Mouse (Mus musculus): Measurements from ENCODE around the gene Gm20509. TPM values are rescaled to one million over a fixed set of nuclear protein-coding genes. Genes with fewer than 3 reads are reported as not detected.
"Not testable (repeated sequence)": the region's sequence is repeated elsewhere in the genome, so short reads cannot be mapped to it uniquely, and the experiment has no call there.

Gene Gm20509
- polyA plus RNA-seq, 1 experiment: not detected

- no peak for TF ChIP-seq CTCF (IDR thresholded peaks at IDR 0.05; ENCODE audit: control insufficient read depth, insufficient read depth, low read length)
- TF ChIP-seq POLR2A (IDR thresholded peaks at IDR 0.05; ENCODE audit: borderline replicate concordance, control insufficient read depth, low read depth, low read length): no peak
- H3K4me1 ChIP-seq (ENCODE audit: control insufficient read depth, insufficient read depth, low read length): no peaks in the 10 kb centered on the region; the same call in 1 of the 2 replicates
- no peak overlapping the region for H3K27ac ChIP-seq (ENCODE audit: control insufficient read depth, insufficient read depth, low read depth, low read length, poor library complexity)
- WGBS: 69% methylated on average over 5 of the region's 5 CpGs
- H3K4me3 ChIP-seq (replicated peaks; ENCODE audit: control insufficient read depth, low read depth, low read length): no peak overlapping the region
These were observed 1.6 kb downstream of the Gm20509 start for GRCm38 (mm10) chr9:73103880-73104198.

GRCm38 (mm10) chr9:73105141-73105540 lies 2.9 kb downstream of the Gm20509 start:
- 74% methylated on average over 1 of the region's 1 CpGs for WGBS
- Histone ChIP-seq H3K4me3 (replicated peaks; ENCODE audit: control insufficient read depth, low read depth, low read length) (no peak overlapping the region), H3K4me1 (ENCODE audit: control insufficient read depth, insufficient read depth, low read length) (no peaks in the 10 kb centered on the region; the same call in 1 of the 2 replicates), H3K27ac (ENCODE audit: control insufficient read depth, insufficient read depth, low read depth, low read length, poor library complexity) (no peak overlapping the region)
- no peak for TF ChIP-seq POLR2A (IDR thresholded peaks at IDR 0.05; ENCODE audit: borderline replicate concordance, control insufficient read depth, low read depth, low read length)
- TF ChIP-seq CTCF (IDR thresholded peaks at IDR 0.05; ENCODE audit: control insufficient read depth, insufficient read depth, low read length): no peak

GRCm38 (mm10) chr9:73105771-73106170 lies 3.5 kb downstream of the Gm20509 start:
- Histone ChIP-seq H3K4me3 (replicated peaks; ENCODE audit: control insufficient read depth, low read depth, low read length) (no peak overlapping the region), H3K27ac (ENCODE audit: control insufficient read depth, insufficient read depth, low read depth, low read length, poor library complexity) (no peak overlapping the region)
- TF ChIP-seq POLR2A (IDR thresholded peaks at IDR 0.05; ENCODE audit: borderline replicate concordance, control insufficient read depth, low read depth, low read length) (no peak), CTCF (IDR thresholded peaks at IDR 0.05; ENCODE audit: control insufficient read depth, insufficient read depth, low read length) (no peak)

GRCm38 (mm10) chr9:73112919-73113906 lies 10.9 kb downstream of the Gm20509 start, which contains the start of gene Rsl24d1:
Rsl24d1 (plus strand) TSS chr9:73113426.
- H3K27ac ChIP-seq (ENCODE audit: control insufficient read depth, insufficient read depth, low read depth, low read length, poor library complexity): peak within 1 kb of the TSS; percentile 70
- no peaks in the 10 kb centered on the region; the same call in 1 of the 2 replicates for H3K4me1 ChIP-seq (ENCODE audit: control insufficient read depth, insufficient read depth, low read length)
- H3K4me3 ChIP-seq (replicated peaks; ENCODE audit: control insufficient read depth, low read depth, low read length): peak within 1 kb of the TSS; percentile 96
- TF ChIP-seq CTCF (IDR thresholded peaks at IDR 0.05; ENCODE audit: control insufficient read depth, insufficient read depth, low read length): no peak
- TF ChIP-seq POLR2A (IDR thresholded peaks at IDR 0.05; ENCODE audit: borderline replicate concordance, control insufficient read depth, low read depth, low read length): peak; percentile 51; the same call in 1 of the 2 replicates
- WGBS: under 1% methylated on average over 64 of the region's 64 CpGs

More at GRCm38 (mm10) chr9:73105771-73106170, 3.5 kb downstream of the Gm20509 start:
- no peaks in the 10 kb centered on the region; the same call in 1 of the 2 replicates for H3K4me1 ChIP-seq (ENCODE audit: control insufficient read depth, insufficient read depth, low read length)

- H3K4me3 ChIP-seq (replicated peaks; ENCODE audit: control insufficient read depth, low read depth, low read length); H3K4me1 ChIP-seq (ENCODE audit: control insufficient read depth, insufficient read depth, low read length); H3K27ac ChIP-seq (ENCODE audit: control insufficient read depth, insufficient read depth, low read depth, low read length, poor library complexity): not testable (repeated sequence)
- 23% methylated on average over 6 of the region's 6 CpGs for WGBS
These were observed 14.4 kb downstream of the Gm20509 start for GRCm38 (mm10) chr9:73116704-73117103.

GRCm38 (mm10) chr9:73118012-73118411 lies 15.7 kb downstream of the Gm20509 start:
- WGBS: 79% methylated on average over 4 of the region's 4 CpGs
- H3K27ac ChIP-seq (ENCODE audit: control insufficient read depth, insufficient read depth, low read depth, low read length, poor library complexity): no peak overlapping the region
- TF ChIP-seq POLR2A (IDR thresholded peaks at IDR 0.05; ENCODE audit: borderline replicate concordance, control insufficient read depth, low read depth, low read length) (no peak), CTCF (IDR thresholded peaks at IDR 0.05; ENCODE audit: control insufficient read depth, insufficient read depth, low read length) (no peak)
- H3K4me3 ChIP-seq (replicated peaks; ENCODE audit: control insufficient read depth, low read depth, low read length): no peak overlapping the region
- no peaks in the 10 kb centered on the region; the same call in 1 of the 2 replicates for H3K4me1 ChIP-seq (ENCODE audit: control insufficient read depth, insufficient read depth, low read length)

GRCm38 (mm10) chr9:73121735-73122134 lies 19.5 kb downstream of the Gm20509 start:
- Histone ChIP-seq H3K4me1 (ENCODE audit: control insufficient read depth, insufficient read depth, low read length) (no peaks in the 10 kb centered on the region; the same call in 1 of the 2 replicates), H3K4me3 (replicated peaks; ENCODE audit: control insufficient read depth, low read depth, low read length) (no peak overlapping the region), H3K27ac (ENCODE audit: control insufficient read depth, insufficient read depth, low read depth, low read length, poor library complexity) (no peak overlapping the region)
- WGBS: 47% methylated on average over 8 of the region's 8 CpGs
- TF ChIP-seq CTCF (IDR thresholded peaks at IDR 0.05; ENCODE audit: control insufficient read depth, insufficient read depth, low read length): peak; percentile 53; the same call in 1 of the 2 replicates
- TF ChIP-seq POLR2A (IDR thresholded peaks at IDR 0.05; ENCODE audit: borderline replicate concordance, control insufficient read depth, low read depth, low read length): no peak

- no peak for TF ChIP-seq POLR2A (IDR thresholded peaks at IDR 0.05; ENCODE audit: borderline replicate concordance, control insufficient read depth, low read depth, low read length)
- TF ChIP-seq CTCF (IDR thresholded peaks at IDR 0.05; ENCODE audit: control insufficient read depth, insufficient read depth, low read length): no peak
- peak overlapping the region; percentile 46 for H3K4me3 ChIP-seq (replicated peaks; ENCODE audit: control insufficient read depth, low read depth, low read length)
- no peaks in the 10 kb centered on the region; the same call in 1 of the 2 replicates for H3K4me1 ChIP-seq (ENCODE audit: control insufficient read depth, insufficient read depth, low read length)
- H3K27ac ChIP-seq (ENCODE audit: control insufficient read depth, insufficient read depth, low read depth, low read length, poor library complexity): peak overlapping the region; percentile 69
- WGBS: 49% methylated on average over 8 of the region's 8 CpGs
These were observed 22.8 kb downstream of the Gm20509 start for GRCm38 (mm10) chr9:73125043-73125570.

All from bone marrow, adult 2 months (tissue).